Mouse (Mus musculus) left cerebral cortex, adult 2 months (tissue): ENCODE results near the gene E130218I03Rik. TPM values are rescaled to one million over a fixed set of nuclear protein-coding genes. Genes with fewer than 3 reads are reported as not detected.

ENCODE experiments used
- DNase-seq, 2 experiments: peaks; one replicate each; pipeline ENCODE4 v3.0.0; 2021 to 2022; ENCODE audit warnings: low spot score in 2 of 2, mixed read lengths in 1 of 2; ENCODE audit errors: extremely low spot score in 1 of 2
- H3K27ac ChIP-seq: fragments of 200-600 bp; 2 replicates; pipeline ENCODE4 v1.8.1; 2022
- H3K4me3 ChIP-seq: fragments of 200-600 bp; 2 replicates; pipeline ENCODE4 v1.8.1; 2022
- CTCF ChIP-seq: fragments of 200-600 bp; IDR thresholded peaks from 2 replicates; pipeline ENCODE4 v1.8.1; 2022; ENCODE audit warnings: antibody characterized with exemption, mild to moderate bottlenecking, moderate library complexity
- intact Hi-C: fragments of 180-260 bp; cut with DNase I; formaldehyde crosslinking; loops from one replicate; pipeline ENCODE4 v1.15.1; 2025
- total RNA-seq, 2 experiments: library from RNA; stranded (reverse); gene quantifications; 2 replicates each; pipeline ENCODE4 v1.2.3; 2021

The E130218I03Rik gene
- total RNA-seq, 2 experiments from 2014 or later, result not detected

DNA sequence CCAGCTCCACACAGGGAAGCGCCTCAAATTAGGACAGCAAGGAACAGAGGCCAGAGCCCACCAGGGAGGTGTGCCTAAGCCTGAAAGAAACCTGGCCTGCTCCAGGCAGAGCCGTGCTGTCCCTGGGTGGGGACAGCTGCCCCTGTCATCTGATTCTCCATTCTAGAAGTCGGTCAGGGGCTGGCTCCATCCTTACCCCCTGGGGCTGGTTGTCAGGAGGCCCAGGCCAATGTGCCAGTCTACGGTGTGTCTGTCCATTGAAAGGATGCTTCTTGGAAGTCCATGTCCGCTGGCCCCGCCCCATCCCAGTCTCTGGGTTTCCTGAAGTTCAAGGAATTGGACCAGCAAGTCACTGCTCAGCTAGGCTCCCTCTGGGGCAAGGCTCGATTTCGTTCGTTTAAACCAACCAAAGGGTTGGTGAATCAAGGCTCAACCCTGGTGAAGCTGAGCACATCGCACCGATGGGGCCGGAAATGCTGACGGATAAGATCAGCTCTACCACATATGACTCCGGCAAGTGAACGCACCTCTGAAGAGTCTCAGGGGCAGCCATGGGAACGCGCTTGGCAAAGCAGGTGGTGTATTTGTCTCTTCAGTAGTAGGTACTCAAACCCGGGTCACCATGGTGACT, 49.7 kb downstream of the E130218I03Rik start:
- no peak for DNase-seq
- no peak overlapping the region for H3K4me3 ChIP-seq
- TF ChIP-seq CTCF, result no peak
- H3K27ac ChIP-seq, result no peak overlapping the region
- intact Hi-C loops, result loop anchor here (2.0 kb wide), 1 partner anchor 44 kb away; no protein-coding TSS in a partner anchor

- no peak for TF ChIP-seq CTCF
- no peak overlapping the region for H3K4me3 ChIP-seq
- no peak for DNase-seq
- H3K27ac ChIP-seq, result no peak overlapping the region
- intact Hi-C loops, result loop anchor here (2.0 kb wide), 1 partner anchor 45 kb away; no protein-coding TSS in a partner anchor
These were observed 50.3 kb downstream of the E130218I03Rik start for GRCm38 (mm10) chr4:134293692-134294163.

Other genes starting within 250 kb of the E130218I03Rik start
- 10 to 100 TPM; 61.4 to 62.2 TPM for gene Dhdds, start 242.7 kb upstream of the E130218I03Rik start, total RNA-seq
- not detected for gene Lin28a, start 224.8 kb upstream of the E130218I03Rik start, total RNA-seq
- not detected for gene Zfp683, start 189.8 kb upstream of the E130218I03Rik start, total RNA-seq
- 1 to 10 TPM; 2.3 to 2.4 TPM for gene Crybg2, start 182.8 kb upstream of the E130218I03Rik start, total RNA-seq
- gene Cd52, start 148.6 kb upstream of the E130218I03Rik start, total RNA-seq, result 1 to 10 TPM; 2.6 to 3.3 TPM
- 10 to 100 TPM; 39.7 to 47.1 TPM for gene Ubxn11, start 141.1 kb upstream of the E130218I03Rik start, total RNA-seq
- 100 to 1,000 TPM; 185 to 191 TPM for gene Sh3bgrl3, start 114.9 kb upstream of the E130218I03Rik start, total RNA-seq
- 10 to 100 TPM; 14.9 to 16.5 TPM for gene Cep85, start 56.5 kb upstream of the E130218I03Rik start, total RNA-seq
- gene Gm7534, start 40.7 kb upstream of the E130218I03Rik start, total RNA-seq, result not detected
- gene Catsper4, start 16.3 kb upstream of the E130218I03Rik start, total RNA-seq, result not detected
- gene Cnksr1, start 5.3 kb upstream of the E130218I03Rik start, total RNA-seq, result under 1 TPM; 0.32 to 0.58 TPM
- gene Zfp593, start 1.9 kb downstream of the E130218I03Rik start, total RNA-seq, result 10 to 100 TPM; 11.6 to 12.9 TPM
- not detected for gene Gm30191, start 3.3 kb downstream of the E130218I03Rik start, total RNA-seq
- 1 to 10 TPM; 3.0 to 3.6 TPM for gene Grrp1, start 10.4 kb downstream of the E130218I03Rik start, total RNA-seq
- gene Pdik1l, start 44.2 kb downstream of the E130218I03Rik start, total RNA-seq, result 10 to 100 TPM; 17.5 to 20.4 TPM
- gene Trim63, start 71.5 kb downstream of the E130218I03Rik start, total RNA-seq, result under 1 TPM; 0.21 to 0.25 TPM
- not detected for gene Slc30a2, start 99.5 kb downstream of the E130218I03Rik start, total RNA-seq
- gene Extl1, start 140.2 kb downstream of the E130218I03Rik start, total RNA-seq, result 10 to 100 TPM; 46.7 to 48.9 TPM
- 1 to 10 TPM; 6.5 to 6.9 TPM for gene Pafah2, start 152.7 kb downstream of the E130218I03Rik start, total RNA-seq
- 1,000 to 10,000 TPM in 1 of 2 experiments, 100 to 1,000 TPM in 1; 990 to 1,034 TPM for gene Stmn1, start 224.7 kb downstream of the E130218I03Rik start, total RNA-seq